Mouse (Mus musculus): ENCODE results near the gene Gm17651. TPM values are rescaled to one million over a fixed set of nuclear protein-coding genes. Genes with fewer than 3 reads are reported as not detected.

Gene Gm17651
- polyA plus RNA-seq, 1 experiment from 2014 or later, result not detected

GRCm38 (mm10) chr3:97651604-97652003 is 22.9 kb downstream of the Gm17651 start:
- DNase-seq (ENCODE audit: low spot score), result no peak
- Histone ChIP-seq H3K9ac (ENCODE audit: low read depth, low read length) (no peak overlapping the region), H3K4me2 (ENCODE audit: low read depth, low read length) (no peak overlapping the region), H3K4me1 (ENCODE audit: control insufficient read depth, insufficient read depth, low read length) (no peaks in the 10 kb centered on the region), H3K36me3 (ENCODE audit: control insufficient read depth, insufficient read depth, low read length) (no peaks in the 10 kb centered on the region), H3K9me3 (ENCODE audit: control insufficient read depth, low read length) (no peaks in the 10 kb centered on the region), H3K27me3 (replicated peaks; ENCODE audit: control insufficient read depth, insufficient read depth, low read length) (no peaks in the 10 kb centered on the region), H3K27ac (replicated peaks; ENCODE audit: low read depth, low read length) (no peak overlapping the region), H3K4me3 (ENCODE audit: low read depth, low read length) (no peak overlapping the region)
- no peak for ATAC-seq (ENCODE audit: low read depth)
- 83% methylated on average over 10 of the region's 10 CpGs for WGBS

- Histone ChIP-seq H3K27ac (replicated peaks; ENCODE audit: low read depth, low read length) (no peak overlapping the region), H3K4me3 (ENCODE audit: low read depth, low read length) (no peak overlapping the region), H3K27me3 (replicated peaks; ENCODE audit: control insufficient read depth, insufficient read depth, low read length) (no peaks in the 10 kb centered on the region), H3K9ac (ENCODE audit: low read depth, low read length) (no peak overlapping the region), H3K36me3 (ENCODE audit: control insufficient read depth, insufficient read depth, low read length) (no peaks in the 10 kb centered on the region), H3K4me1 (ENCODE audit: control insufficient read depth, insufficient read depth, low read length) (no peaks in the 10 kb centered on the region), H3K9me3 (ENCODE audit: control insufficient read depth, low read length) (no peaks in the 10 kb centered on the region), H3K4me2 (ENCODE audit: low read depth, low read length) (no peak overlapping the region)
- WGBS, result 79% methylated on average over 6 of the region's 6 CpGs
- ATAC-seq (ENCODE audit: low read depth), result no peak
- DNase-seq (ENCODE audit: low spot score), result no peak
These were observed 25.0 kb downstream of the Gm17651 start for GRCm38 (mm10) chr3:97649469-97649868.

- ATAC-seq (ENCODE audit: low read depth), result no peak
- no peak for DNase-seq (ENCODE audit: low spot score)
- Histone ChIP-seq H3K4me2 (ENCODE audit: low read depth, low read length) (no peak overlapping the region), H3K27ac (replicated peaks; ENCODE audit: low read depth, low read length) (no peak overlapping the region), H3K36me3 (ENCODE audit: control insufficient read depth, insufficient read depth, low read length) (no peaks in the 10 kb centered on the region), H3K4me3 (ENCODE audit: low read depth, low read length) (no peak overlapping the region), H3K4me1 (ENCODE audit: control insufficient read depth, insufficient read depth, low read length) (no peaks in the 10 kb centered on the region), H3K9ac (ENCODE audit: low read depth, low read length) (no peak overlapping the region), H3K27me3 (replicated peaks; ENCODE audit: control insufficient read depth, insufficient read depth, low read length) (no peaks in the 10 kb centered on the region), H3K9me3 (ENCODE audit: control insufficient read depth, low read length) (no peaks in the 10 kb centered on the region)
- 76% methylated on average over 3 of the region's 3 CpGs for WGBS
These were observed 25.5 kb downstream of the Gm17651 start for GRCm38 (mm10) chr3:97649022-97649421.

GRCm38 (mm10) chr3:97648518-97648917 is 26.0 kb downstream of the Gm17651 start:
- H3K9me3 ChIP-seq (ENCODE audit: control insufficient read depth, low read length), result no peaks in the 10 kb centered on the region
- 50% methylated on average over 1 of the region's 1 CpGs for WGBS

GRCm38 (mm10) chr3:97642001-97642400 is 32.5 kb downstream of the Gm17651 start:
- Histone ChIP-seq H3K4me3 (ENCODE audit: low read depth, low read length) (no peak overlapping the region), H3K27ac (replicated peaks; ENCODE audit: low read depth, low read length) (no peak overlapping the region), H3K9me3 (ENCODE audit: control insufficient read depth, low read length) (no peaks in the 10 kb centered on the region), H3K27me3 (replicated peaks; ENCODE audit: control insufficient read depth, insufficient read depth, low read length) (no peaks in the 10 kb centered on the region), H3K9ac (ENCODE audit: low read depth, low read length) (no peak overlapping the region), H3K4me2 (ENCODE audit: low read depth, low read length) (no peak overlapping the region), H3K4me1 (ENCODE audit: control insufficient read depth, insufficient read depth, low read length) (no peaks in the 10 kb centered on the region), H3K36me3 (ENCODE audit: control insufficient read depth, insufficient read depth, low read length) (no peaks in the 10 kb centered on the region)
- 85% methylated on average over 9 of the region's 9 CpGs for WGBS
- DNase-seq (ENCODE audit: low spot score) (no peak), ATAC-seq (ENCODE audit: low read depth) (no peak)

More at GRCm38 (mm10) chr3:97648518-97648917, 26.0 kb downstream of the Gm17651 start:
- Histone ChIP-seq H3K4me1 (ENCODE audit: control insufficient read depth, insufficient read depth, low read length) (no peaks in the 10 kb centered on the region), H3K27me3 (replicated peaks; ENCODE audit: control insufficient read depth, insufficient read depth, low read length) (no peaks in the 10 kb centered on the region), H3K27ac (replicated peaks; ENCODE audit: low read depth, low read length) (no peak overlapping the region), H3K9ac (ENCODE audit: low read depth, low read length) (no peak overlapping the region), H3K4me3 (ENCODE audit: low read depth, low read length) (no peak overlapping the region), H3K4me2 (ENCODE audit: low read depth, low read length) (no peak overlapping the region), H3K36me3 (ENCODE audit: control insufficient read depth, insufficient read depth, low read length) (no peaks in the 10 kb centered on the region)
- ATAC-seq (ENCODE audit: low read depth), result no peak
- DNase-seq (ENCODE audit: low spot score), result no peak

- H3K36me3 ChIP-seq (ENCODE audit: control insufficient read depth, insufficient read depth, low read length), result no peaks in the 10 kb centered on the region
- DNase-seq (ENCODE audit: low spot score) (no peak), ATAC-seq (ENCODE audit: low read depth) (no peak)
- no peak overlapping the region for H3K4me2 ChIP-seq (ENCODE audit: low read depth, low read length)
- H3K9ac ChIP-seq (ENCODE audit: low read depth, low read length), result no peak overlapping the region
- H3K9me3 ChIP-seq (ENCODE audit: control insufficient read depth, low read length), result no peaks in the 10 kb centered on the region
- 88% methylated on average over 4 of the region's 4 CpGs for WGBS
- H3K4me3 ChIP-seq (ENCODE audit: low read depth, low read length), result no peak overlapping the region
- H3K4me1 ChIP-seq (ENCODE audit: control insufficient read depth, insufficient read depth, low read length), result no peaks in the 10 kb centered on the region
- no peaks in the 10 kb centered on the region for H3K27me3 ChIP-seq (replicated peaks; ENCODE audit: control insufficient read depth, insufficient read depth, low read length)
- no peak overlapping the region for H3K27ac ChIP-seq (replicated peaks; ENCODE audit: low read depth, low read length)
These were observed 33.1 kb downstream of the Gm17651 start for GRCm38 (mm10) chr3:97641396-97641795.

- Histone ChIP-seq H3K9ac (ENCODE audit: low read depth, low read length) (no peak overlapping the region), H3K27me3 (replicated peaks; ENCODE audit: control insufficient read depth, insufficient read depth, low read length) (no peaks in the 10 kb centered on the region), H3K9me3 (ENCODE audit: control insufficient read depth, low read length) (no peaks in the 10 kb centered on the region), H3K36me3 (ENCODE audit: control insufficient read depth, insufficient read depth, low read length) (no peaks in the 10 kb centered on the region), H3K27ac (replicated peaks; ENCODE audit: low read depth, low read length) (no peak overlapping the region), H3K4me1 (ENCODE audit: control insufficient read depth, insufficient read depth, low read length) (no peaks in the 10 kb centered on the region; the same call in 1 of the 2 replicates), H3K4me3 (ENCODE audit: low read depth, low read length) (no peak overlapping the region), H3K4me2 (ENCODE audit: low read depth, low read length) (no peak overlapping the region)
- ATAC-seq (ENCODE audit: low read depth) (peak; percentile 57), DNase-seq (ENCODE audit: low spot score) (peak; percentile 89)
- WGBS, result 53% methylated on average over 3 of the region's 3 CpGs
These were observed 40.2 kb downstream of the Gm17651 start for GRCm38 (mm10) chr3:97634288-97634761.

GRCm38 (mm10) chr3:97633456-97633855 is 41.0 kb downstream of the Gm17651 start:
- WGBS, result 80% methylated on average over 4 of the region's 4 CpGs

GRCm38 (mm10) chr3:97631258-97631860 is 43.1 kb downstream of the Gm17651 start:
- no peak overlapping the region for H3K4me3 ChIP-seq (ENCODE audit: low read depth, low read length)
- H3K27me3 ChIP-seq (replicated peaks; ENCODE audit: control insufficient read depth, insufficient read depth, low read length), result no peaks in the 10 kb centered on the region
- no peak overlapping the region for H3K4me2 ChIP-seq (ENCODE audit: low read depth, low read length)
- WGBS, result 85% methylated on average over 8 of the region's 8 CpGs
- ATAC-seq (ENCODE audit: low read depth), result no peak
- H3K27ac ChIP-seq (replicated peaks; ENCODE audit: low read depth, low read length), result no peak overlapping the region
- no peaks in the 10 kb centered on the region; the same call in 1 of the 2 replicates for H3K4me1 ChIP-seq (ENCODE audit: control insufficient read depth, insufficient read depth, low read length)
- H3K36me3 ChIP-seq (ENCODE audit: control insufficient read depth, insufficient read depth, low read length), result no peaks in the 10 kb centered on the region
- no peaks in the 10 kb centered on the region for H3K9me3 ChIP-seq (ENCODE audit: control insufficient read depth, low read length)
- H3K9ac ChIP-seq (ENCODE audit: low read depth, low read length), result no peak overlapping the region
- DNase-seq (ENCODE audit: low spot score), result no peak

More at GRCm38 (mm10) chr3:97633456-97633855, 41.0 kb downstream of the Gm17651 start:
- ATAC-seq (ENCODE audit: low read depth) (no peak), DNase-seq (ENCODE audit: low spot score) (no peak)
- no peak overlapping the region for H3K4me3 ChIP-seq (ENCODE audit: low read depth, low read length)
- H3K9me3 ChIP-seq (ENCODE audit: control insufficient read depth, low read length), result no peaks in the 10 kb centered on the region
- H3K9ac ChIP-seq (ENCODE audit: low read depth, low read length), result no peak overlapping the region
- H3K4me2 ChIP-seq (ENCODE audit: low read depth, low read length), result no peak overlapping the region
- no peaks in the 10 kb centered on the region for H3K36me3 ChIP-seq (ENCODE audit: control insufficient read depth, insufficient read depth, low read length)
- H3K27ac ChIP-seq (replicated peaks; ENCODE audit: low read depth, low read length), result no peak overlapping the region
- H3K4me1 ChIP-seq (ENCODE audit: control insufficient read depth, insufficient read depth, low read length), result no peaks in the 10 kb centered on the region; the same call in 1 of the 2 replicates
- H3K27me3 ChIP-seq (replicated peaks; ENCODE audit: control insufficient read depth, insufficient read depth, low read length), result no peaks in the 10 kb centered on the region
